Mouse (Mus musculus): ENCODE measurements at regions not wholly inside any gene's neighbourhood (a gene's known extent, or its start where the extent isn't known, plus 50 kb on each side); places are given as distances from the start of the nearest gene placed in this dataset.

GRCm38 (mm10) chr13:48042572-48042971 is 218.5 kb upstream of the Id4 start:
- Histone ChIP-seq H3K9me3 (replicated peaks; ENCODE audit: control insufficient read depth, low read length) (no peaks in the 10 kb centered on the region), H3K4me3 (ENCODE audit: low read depth, low read length) (no peak overlapping the region), H3K36me3 (ENCODE audit: control insufficient read depth, insufficient read depth) (no peaks in the 10 kb centered on the region), H3K4me1 (ENCODE audit: control insufficient read depth, low read depth, low read length) (no peaks in the 10 kb centered on the region), H3K9ac (ENCODE audit: low read depth, low read length) (no peak overlapping the region), H3K4me2 (ENCODE audit: low read depth, low read length) (no peak overlapping the region), H3K27me3 (ENCODE audit: control insufficient read depth, insufficient read depth, low read depth, low read length) (no peaks in the 10 kb centered on the region), H3K27ac (ENCODE audit: low read length) (no peak overlapping the region)
- no peak for ATAC-seq (ENCODE audit: low read depth)
- WGBS (ENCODE audit: insufficient replicate concordance), result 55% methylated on average over 6 of the region's 6 CpGs

GRCm38 (mm10) chr13:48046201-48046750 is 214.8 kb upstream of the Id4 start:
- Histone ChIP-seq H3K4me2 (ENCODE audit: low read depth, low read length) (no peak overlapping the region), H3K27ac (ENCODE audit: low read length) (no peak overlapping the region), H3K9ac (ENCODE audit: low read depth, low read length) (no peak overlapping the region), H3K27me3 (ENCODE audit: control insufficient read depth, insufficient read depth, low read depth, low read length) (no peaks in the 10 kb centered on the region), H3K4me3 (ENCODE audit: low read depth, low read length) (no peak overlapping the region), H3K9me3 (replicated peaks; ENCODE audit: control insufficient read depth, low read length) (no peaks in the 10 kb centered on the region), H3K4me1 (ENCODE audit: control insufficient read depth, low read depth, low read length) (no peaks in the 10 kb centered on the region), H3K36me3 (ENCODE audit: control insufficient read depth, insufficient read depth) (no peaks in the 10 kb centered on the region)
- ATAC-seq (ENCODE audit: low read depth), result no peak
- 69% methylated on average over 25 of the region's 25 CpGs for whole genome bisulfite sequencing (ENCODE audit: insufficient replicate concordance)

DNA sequence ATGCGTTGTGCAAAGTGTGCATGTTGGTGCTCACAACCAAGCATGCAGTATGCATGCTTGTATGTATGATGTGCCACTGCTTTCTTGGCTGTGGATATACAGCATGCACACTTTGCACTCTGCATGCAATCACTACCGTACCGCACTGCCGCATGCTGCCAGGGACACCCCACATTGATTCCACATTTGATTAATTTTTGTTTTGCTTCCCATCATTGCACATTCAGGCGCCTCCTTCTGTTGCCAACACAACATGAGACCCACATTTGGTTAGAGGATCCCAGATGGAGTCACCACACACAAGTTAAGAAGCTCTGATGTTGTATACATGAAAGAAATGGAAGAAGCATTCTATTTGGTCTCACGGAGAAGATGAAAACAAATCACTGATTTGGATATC is 211.2 kb upstream of the Id4 start:
- WGBS (ENCODE audit: insufficient replicate concordance), result 73% methylated on average over 6 of the region's 6 CpGs
- H3K27ac ChIP-seq (ENCODE audit: low read length), result no peak overlapping the region
- H3K4me2 ChIP-seq (ENCODE audit: low read depth, low read length), result no peak overlapping the region
- H3K4me1 ChIP-seq (ENCODE audit: control insufficient read depth, low read depth, low read length), result no peaks in the 10 kb centered on the region
- H3K36me3 ChIP-seq (ENCODE audit: control insufficient read depth, insufficient read depth), result no peaks in the 10 kb centered on the region
- H3K27me3 ChIP-seq (ENCODE audit: control insufficient read depth, insufficient read depth, low read depth, low read length), result no peaks in the 10 kb centered on the region
- no peak overlapping the region for H3K4me3 ChIP-seq (ENCODE audit: low read depth, low read length)
- no peaks in the 10 kb centered on the region for H3K9me3 ChIP-seq (replicated peaks; ENCODE audit: control insufficient read depth, low read length)
- no peak overlapping the region for H3K9ac ChIP-seq (ENCODE audit: low read depth, low read length)
- no peak for ATAC-seq (ENCODE audit: low read depth)

- no peaks in the 10 kb centered on the region for H3K27me3 ChIP-seq (ENCODE audit: control insufficient read depth, insufficient read depth, low read depth, low read length)
- H3K4me2 ChIP-seq (ENCODE audit: low read depth, low read length), result no peak overlapping the region
- no peak for ATAC-seq (ENCODE audit: low read depth)
- no peaks in the 10 kb centered on the region for H3K36me3 ChIP-seq (ENCODE audit: control insufficient read depth, insufficient read depth)
- no peak overlapping the region for H3K27ac ChIP-seq (ENCODE audit: low read length)
- no peak overlapping the region for H3K9ac ChIP-seq (ENCODE audit: low read depth, low read length)
- no peaks in the 10 kb centered on the region for H3K4me1 ChIP-seq (ENCODE audit: control insufficient read depth, low read depth, low read length)
- H3K4me3 ChIP-seq (ENCODE audit: low read depth, low read length), result no peak overlapping the region
- no peaks in the 10 kb centered on the region for H3K9me3 ChIP-seq (replicated peaks; ENCODE audit: control insufficient read depth, low read length)
These were observed 186.4 kb upstream of the Id4 start for GRCm38 (mm10) chr13:48074630-48075029.

DNA sequence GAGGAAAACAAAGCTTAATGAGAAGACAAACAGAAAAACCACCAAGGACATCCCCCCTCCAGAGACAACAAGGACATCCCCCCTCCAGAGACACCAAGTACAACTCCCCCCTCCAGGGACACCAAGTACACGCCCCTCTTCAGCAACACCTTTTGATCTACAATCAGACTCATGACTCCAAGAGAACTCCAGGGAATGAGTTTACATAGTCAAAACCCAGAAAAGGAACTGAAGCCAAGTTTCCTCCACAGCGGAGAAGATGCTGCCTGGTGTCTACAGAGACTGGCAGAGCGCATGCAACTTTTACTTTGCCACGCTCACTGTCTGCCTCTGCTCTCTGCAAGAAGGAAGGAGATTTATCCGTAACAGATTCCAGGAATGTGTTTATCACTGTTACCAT is 185.7 kb upstream of the Id4 start:
- 64% methylated on average over 5 of the region's 5 CpGs for WGBS (ENCODE audit: insufficient replicate concordance)
- H3K36me3 ChIP-seq (ENCODE audit: control insufficient read depth, insufficient read depth), result no peaks in the 10 kb centered on the region
- H3K9ac ChIP-seq (ENCODE audit: low read depth, low read length), result no peak overlapping the region
- no peak for ATAC-seq (ENCODE audit: low read depth)
- no peaks in the 10 kb centered on the region for H3K27me3 ChIP-seq (ENCODE audit: control insufficient read depth, insufficient read depth, low read depth, low read length)
- H3K4me3 ChIP-seq (ENCODE audit: low read depth, low read length), result no peak overlapping the region
- H3K4me2 ChIP-seq (ENCODE audit: low read depth, low read length), result no peak overlapping the region
- H3K27ac ChIP-seq (ENCODE audit: low read length), result no peak overlapping the region
- no peaks in the 10 kb centered on the region for H3K9me3 ChIP-seq (replicated peaks; ENCODE audit: control insufficient read depth, low read length)
- H3K4me1 ChIP-seq (ENCODE audit: control insufficient read depth, low read depth, low read length), result no peaks in the 10 kb centered on the region

DNA sequence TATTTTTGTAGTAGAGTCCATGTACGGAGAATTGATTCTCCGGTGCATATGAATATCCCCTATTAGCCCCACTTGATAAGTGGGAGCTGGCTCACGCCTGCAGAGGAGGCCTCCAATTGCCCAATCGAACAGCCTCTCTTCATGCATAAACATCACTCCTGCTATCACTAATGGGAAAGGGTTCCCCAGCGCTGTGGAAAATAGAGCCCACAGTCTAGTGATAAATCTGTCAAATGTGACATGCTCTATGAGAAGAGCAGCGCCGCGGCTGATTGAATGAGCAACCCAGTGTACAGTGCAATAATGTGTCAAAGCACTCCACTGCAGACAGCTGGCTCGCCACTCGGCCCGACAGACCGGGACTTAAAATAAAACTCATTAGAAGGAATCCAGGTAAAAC is 182.8 kb upstream of the Id4 start:
- Histone ChIP-seq H3K9ac (ENCODE audit: low read depth, low read length) (no peak overlapping the region), H3K36me3 (ENCODE audit: control insufficient read depth, insufficient read depth) (no peaks in the 10 kb centered on the region), H3K27ac (ENCODE audit: low read length) (no peak overlapping the region), H3K4me3 (ENCODE audit: low read depth, low read length) (no peak overlapping the region), H3K9me3 (replicated peaks; ENCODE audit: control insufficient read depth, low read length) (no peaks in the 10 kb centered on the region), H3K4me2 (ENCODE audit: low read depth, low read length) (no peak overlapping the region), H3K4me1 (ENCODE audit: control insufficient read depth, low read depth, low read length) (no peaks in the 10 kb centered on the region), H3K27me3 (ENCODE audit: control insufficient read depth, insufficient read depth, low read depth, low read length) (no peaks in the 10 kb centered on the region)
- 61% methylated on average over 12 of the region's 12 CpGs for WGBS (ENCODE audit: insufficient replicate concordance)
- ATAC-seq (ENCODE audit: low read depth), result no peak

GRCm38 (mm10) chr13:48083294-48083693 is 177.7 kb upstream of the Id4 start:
- Histone ChIP-seq H3K4me3 (ENCODE audit: low read depth, low read length) (no peak overlapping the region), H3K4me1 (ENCODE audit: control insufficient read depth, low read depth, low read length) (no peaks in the 10 kb centered on the region), H3K9ac (ENCODE audit: low read depth, low read length) (no peak overlapping the region), H3K27me3 (ENCODE audit: control insufficient read depth, insufficient read depth, low read depth, low read length) (no peaks in the 10 kb centered on the region), H3K4me2 (ENCODE audit: low read depth, low read length) (no peak overlapping the region), H3K36me3 (ENCODE audit: control insufficient read depth, insufficient read depth) (no peaks in the 10 kb centered on the region), H3K9me3 (replicated peaks; ENCODE audit: control insufficient read depth, low read length) (no peaks in the 10 kb centered on the region), H3K27ac (ENCODE audit: low read length) (no peak overlapping the region)
- WGBS (ENCODE audit: insufficient replicate concordance), result 67% methylated on average over 2 of the region's 2 CpGs
- no peak for ATAC-seq (ENCODE audit: low read depth)

DNA sequence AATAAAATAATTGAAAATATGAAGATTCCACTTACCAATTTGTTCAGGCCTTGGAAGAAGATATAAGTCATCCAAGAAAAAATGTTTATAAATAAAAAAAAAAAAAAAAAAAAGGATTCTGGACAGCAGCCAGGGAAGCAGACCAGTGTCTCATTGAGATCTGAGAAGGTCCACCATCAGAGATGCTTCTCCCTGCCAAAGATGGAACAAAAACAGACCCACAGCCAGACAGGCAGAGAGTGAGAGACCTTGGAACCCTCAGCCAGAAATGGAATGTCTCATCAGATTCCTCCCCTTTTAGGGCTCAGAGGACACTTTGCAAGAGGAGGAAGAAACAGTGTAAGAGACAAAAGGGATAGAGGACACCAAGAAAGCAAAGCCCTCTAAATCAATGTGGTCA is 177.2 kb upstream of the Id4 start:
- H3K4me1 ChIP-seq (ENCODE audit: control insufficient read depth, low read depth, low read length), result no peaks in the 10 kb centered on the region
- no peak overlapping the region for H3K9ac ChIP-seq (ENCODE audit: low read depth, low read length)
- no peaks in the 10 kb centered on the region for H3K36me3 ChIP-seq (ENCODE audit: control insufficient read depth, insufficient read depth)
- no peaks in the 10 kb centered on the region for H3K9me3 ChIP-seq (replicated peaks; ENCODE audit: control insufficient read depth, low read length)
- no peak overlapping the region for H3K27ac ChIP-seq (ENCODE audit: low read length)
- no peak overlapping the region for H3K4me3 ChIP-seq (ENCODE audit: low read depth, low read length)
- ATAC-seq (ENCODE audit: low read depth), result no peak
- no peak overlapping the region for H3K4me2 ChIP-seq (ENCODE audit: low read depth, low read length)
- no peaks in the 10 kb centered on the region for H3K27me3 ChIP-seq (ENCODE audit: control insufficient read depth, insufficient read depth, low read depth, low read length)

- no peak overlapping the region for H3K9ac ChIP-seq (ENCODE audit: low read depth, low read length)
- no peaks in the 10 kb centered on the region for H3K36me3 ChIP-seq (ENCODE audit: control insufficient read depth, insufficient read depth)
- ATAC-seq (ENCODE audit: low read depth), result no peak
- no peaks in the 10 kb centered on the region for H3K9me3 ChIP-seq (replicated peaks; ENCODE audit: control insufficient read depth, low read length)
- H3K27me3 ChIP-seq (ENCODE audit: control insufficient read depth, insufficient read depth, low read depth, low read length), result no peaks in the 10 kb centered on the region
- no peaks in the 10 kb centered on the region for H3K4me1 ChIP-seq (ENCODE audit: control insufficient read depth, low read depth, low read length)
- no peak overlapping the region for H3K4me3 ChIP-seq (ENCODE audit: low read depth, low read length)
- no peak overlapping the region for H3K4me2 ChIP-seq (ENCODE audit: low read depth, low read length)
- no peak overlapping the region for H3K27ac ChIP-seq (ENCODE audit: low read length)
- 73% methylated on average over 16 of the region's 16 CpGs for WGBS (ENCODE audit: insufficient replicate concordance)
These were observed 166.6 kb upstream of the Id4 start for GRCm38 (mm10) chr13:48094275-48095035.

All from liver, embryonic 16.5 days (tissue).